Mouse (Mus musculus) MEL (cell line): Measurements from ENCODE around the gene Tsc2. TPM values are rescaled to one million over a fixed set of nuclear protein-coding genes. Genes with fewer than 3 reads are reported as not detected.

Experiments used
- DNase-seq: peaks from one replicate; pipeline ENCODE4 v3.0.0; 2011; ENCODE audit warnings: low read depth, low spot score
- H3K27ac ChIP-seq: 2 replicates; pipeline ENCODE4 v1.5.1; 2012; ENCODE audit warnings: low read depth, mild to moderate bottlenecking, control low read depth, low read length, moderate library complexity; ENCODE audit not compliant: control insufficient read depth
- H3K27me3 ChIP-seq, 2 experiments: fragments of 150-350 bp in 1 of 2; sonication (generic) in 1 of 2; 2 replicates each; pipeline ENCODE4 v1.6.1; 2012; ENCODE audit warnings: low read length in 2 of 2, mild to moderate bottlenecking in 2 of 2, improper control_type of control experiment in 1 of 2, moderate library complexity in 1 of 2; ENCODE audit not compliant: insufficient read depth in 2 of 2, control insufficient read depth in 1 of 2
- H3K36me3 ChIP-seq, 2 experiments: 2 replicates each; pipeline ENCODE4 v1.6.1; 2012 to 2014; ENCODE audit warnings: low read length in 2 of 2, improper control_type of control experiment in 1 of 2, inconsistent platforms in 1 of 2, mild to moderate bottlenecking in 1 of 2; ENCODE audit not compliant: insufficient read depth in 2 of 2, control insufficient read depth in 1 of 2
- H3K4me1 ChIP-seq, 2 experiments: fragments of 150-350 bp in 1 of 2; sonication (generic) in 1 of 2; 2 replicates each; pipeline ENCODE4 v1.6.1; 2012; ENCODE audit warnings: low read length in 2 of 2, improper control_type of control experiment in 1 of 2, mild to moderate bottlenecking in 1 of 2; ENCODE audit not compliant: insufficient read depth in 2 of 2, control insufficient read depth in 1 of 2
- H3K4me3 ChIP-seq, 2 experiments: fragments of 150-350 bp in 1 of 2; sonication (generic) in 1 of 2; 2 replicates each; pipeline ENCODE4 v1.5.1; 2012; ENCODE audit warnings: low read depth in 2 of 2, low read length in 2 of 2, mild to moderate bottlenecking in 2 of 2, moderate library complexity in 2 of 2, control low read depth in 1 of 2, improper control_type of control experiment in 1 of 2; ENCODE audit not compliant: control insufficient read depth in 1 of 2, insufficient read depth in 1 of 2
- H3K79me2 ChIP-seq: 2 replicates; pipeline ENCODE4 v1.6.1; 2012; ENCODE audit warnings: mild to moderate bottlenecking, low read length, moderate library complexity; ENCODE audit not compliant: control insufficient read depth, poor library complexity, insufficient read depth
- H3K9ac ChIP-seq: 2 replicates; pipeline ENCODE4 v1.6.1; 2012; ENCODE audit warnings: low read depth, mild to moderate bottlenecking, control low read depth, low read length, moderate library complexity; ENCODE audit not compliant: control insufficient read depth, poor library complexity, severe bottlenecking
- H3K9me3 ChIP-seq: fragments of 150-350 bp; sonication (generic); replicated peaks from 2 replicates; pipeline ENCODE4 v1.6.1; 2012; ENCODE audit warnings: mild to moderate bottlenecking, low read length, improper control_type of control experiment, moderate library complexity; ENCODE audit not compliant: insufficient read depth
- CTCF ChIP-seq, 3 experiments: IDR thresholded peaks in 2 of 3; conservative IDR thresholded peaks in 1 of 3; 2 replicates each; pipeline ENCODE4 v1.5.1; 2011 to 2012; ENCODE audit warnings: low read length in 3 of 3, low read depth in 2 of 3, mild to moderate bottlenecking in 2 of 3, improper control_type of control experiment in 1 of 3, inconsistent platforms in 1 of 3, mixed read lengths in 1 of 3, moderate library complexity in 1 of 3; ENCODE audit not compliant: control insufficient read depth in 1 of 3, insufficient read depth in 1 of 3, poor library complexity in 1 of 3, severe bottlenecking in 1 of 3
- E2F4 ChIP-seq: IDR thresholded peaks from 2 replicates; pipeline ENCODE4 v1.6.1; 2011; ENCODE audit warnings: low read depth, low read length, improper control_type of control experiment, borderline replicate concordance
- ELF1 ChIP-seq: IDR thresholded peaks from 2 replicates; pipeline ENCODE4 v1.6.1; 2014; ENCODE audit warnings: low read depth, mild to moderate bottlenecking, inconsistent platforms, low read length, improper control_type of control experiment, moderate library complexity
- ETS1 ChIP-seq: IDR thresholded peaks from 2 replicates; pipeline ENCODE4 v1.6.1; 2012; ENCODE audit warnings: low read depth, mild to moderate bottlenecking, inconsistent platforms, low read length, improper control_type of control experiment, moderate library complexity
- GATA1 ChIP-seq: IDR thresholded peaks from 2 replicates; pipeline ENCODE4 v1.6.1; 2011; ENCODE audit warnings: low read depth, low read length, improper control_type of control experiment
- HCFC1 ChIP-seq: IDR thresholded peaks from 2 replicates; pipeline ENCODE4 v1.6.1; 2012; ENCODE audit warnings: low read depth, mild to moderate bottlenecking, inconsistent platforms, low read length, improper control_type of control experiment, moderate library complexity
- KAT2A ChIP-seq: conservative IDR thresholded peaks from 2 replicates; pipeline ENCODE4 v1.6.1; 2012; ENCODE audit warnings: low read depth, low read length, improper control_type of control experiment, inconsistent platforms
- MAX ChIP-seq: IDR thresholded peaks from 2 replicates; pipeline ENCODE4 v1.6.1; 2011; ENCODE audit warnings: low read length, improper control_type of control experiment
- MAZ ChIP-seq: IDR thresholded peaks from 2 replicates; pipeline ENCODE4 v1.6.1; 2012; ENCODE audit warnings: low read depth, mild to moderate bottlenecking, inconsistent platforms, low read length, improper control_type of control experiment
- MEF2A ChIP-seq: IDR thresholded peaks from 2 replicates; pipeline ENCODE4 v1.6.1; 2014; ENCODE audit warnings: low read depth, mild to moderate bottlenecking, inconsistent platforms, low read length, improper control_type of control experiment; ENCODE audit not compliant: poor library complexity, insufficient replicate concordance, severe bottlenecking; ENCODE audit errors: extremely low read depth
- MYC ChIP-seq: IDR thresholded peaks from 2 replicates; pipeline ENCODE4 v1.6.1; 2011; ENCODE audit warnings: low read depth, mild to moderate bottlenecking, low read length, improper control_type of control experiment, moderate library complexity
- POLR2AphosphoS2 ChIP-seq: IDR thresholded peaks from 2 replicates; pipeline ENCODE4 v1.6.1; 2011; ENCODE audit warnings: low read length, improper control_type of control experiment
- SMC3 ChIP-seq: IDR thresholded peaks from 2 replicates; pipeline ENCODE4 v1.6.1; 2011; ENCODE audit warnings: low read depth, low read length, improper control_type of control experiment
- TAL1 ChIP-seq: IDR thresholded peaks from 2 replicates; pipeline ENCODE4 v1.6.1; 2012; ENCODE audit warnings: mild to moderate bottlenecking, inconsistent platforms, low read length, moderate library complexity, mixed read lengths
- TBP ChIP-seq: IDR thresholded peaks from 2 replicates; pipeline ENCODE4 v1.8.0; 2011; ENCODE audit warnings: low read depth, low read length, improper control_type of control experiment
- TCF12 ChIP-seq: IDR thresholded peaks from 2 replicates; pipeline ENCODE4 v1.6.1; 2014; ENCODE audit warnings: low read depth, mild to moderate bottlenecking, inconsistent platforms, low read length, improper control_type of control experiment, moderate library complexity
- USF1 ChIP-seq: IDR thresholded peaks from 2 replicates; pipeline ENCODE4 v1.6.1; 2014; ENCODE audit warnings: low read depth, mild to moderate bottlenecking, inconsistent platforms, low read length, improper control_type of control experiment, moderate library complexity
- USF2 ChIP-seq, 2 experiments: IDR thresholded peaks; 2 replicates each; pipeline ENCODE4 v1.6.1; 2011 to 2012; ENCODE audit warnings: improper control_type of control experiment in 2 of 2, low read length in 2 of 2, borderline replicate concordance in 1 of 2, inconsistent platforms in 1 of 2, low read depth in 1 of 2, mild to moderate bottlenecking in 1 of 2; ENCODE audit not compliant: insufficient read depth in 1 of 2
- ZC3H11A ChIP-seq: IDR thresholded peaks from 2 replicates; pipeline ENCODE4 v1.6.1; 2012; ENCODE audit warnings: low read depth, mild to moderate bottlenecking, inconsistent platforms, low read length, improper control_type of control experiment
- polyA plus RNA-seq, 2 experiments: library from polyadenylated mRNA; stranded (reverse) in 1 of 2; unstranded in 1 of 2; fragments of >175 nt in 1 of 2; fragments of >200 nt in 1 of 2; gene quantifications; 2 replicates each; pipeline versions ENCODE4 v1.2.1 to v1.2.4; 2012; ENCODE audit warnings: low replicate concordance in 2 of 2, low read depth in 1 of 2; ENCODE audit not compliant: insufficient read length in 2 of 2, insufficient read depth in 1 of 2, missing spikeins in 1 of 2
- total RNA-seq: library from RNA; depleted of rRNA; stranded (reverse); fragments of 300-350 nt; gene quantifications from 2 replicates; pipeline ENCODE4 v1.2.3, GENCODE M21; 2012

Tsc2 gene
- total and polyA plus RNA-seq, 3 experiments = 48.8 to 99.2 TPM; not detected in 1

GRCm38 (mm10) chr17:24604557-24604956 lies 27.9 kb downstream of the Tsc2 start:
- no peak overlapping the region for H3K27ac ChIP-seq
- no peaks in the 10 kb centered on the region for H3K9me3 ChIP-seq
- no peak overlapping the region for H3K9ac ChIP-seq
- H3K4me3 ChIP-seq = no peak overlapping the region
- H3K27me3 ChIP-seq = no peaks in the 10 kb centered on the region
- no peak for TF ChIP-seq USF1
- TF ChIP-seq ELF1 = no peak
- TF ChIP-seq GATA1 = no peak
- TF ChIP-seq MEF2A = no peak
- no peak for TF ChIP-seq CTCF (IDR thresholded peaks at IDR 0.05 in 2 of 3, conservative IDR thresholded peaks at IDR 0.05 in 1 of 3; ENCODE audit: control insufficient read depth in 1 of 3, insufficient read depth in 1 of 3, low read depth in 2 of 3, low read length in 3 of 3, poor library complexity in 1 of 3, severe bottlenecking in 1 of 3)
- TF ChIP-seq ZC3H11A = no peak
- no peak for TF ChIP-seq ETS1
- TF ChIP-seq SMC3 = no peak
- TF ChIP-seq E2F4 = no peak
- TF ChIP-seq MAZ = no peak
- H3K4me1 ChIP-seq = no peaks in the 10 kb centered on the region
- DNase-seq = no peak
- H3K79me2 ChIP-seq = no peaks in the 10 kb centered on the region
- H3K36me3 ChIP-seq = peaks cover 0 to 3% of the 10 kb centered on the region in 2 experiments; a peak in 1 of 4 replicates

DNA sequence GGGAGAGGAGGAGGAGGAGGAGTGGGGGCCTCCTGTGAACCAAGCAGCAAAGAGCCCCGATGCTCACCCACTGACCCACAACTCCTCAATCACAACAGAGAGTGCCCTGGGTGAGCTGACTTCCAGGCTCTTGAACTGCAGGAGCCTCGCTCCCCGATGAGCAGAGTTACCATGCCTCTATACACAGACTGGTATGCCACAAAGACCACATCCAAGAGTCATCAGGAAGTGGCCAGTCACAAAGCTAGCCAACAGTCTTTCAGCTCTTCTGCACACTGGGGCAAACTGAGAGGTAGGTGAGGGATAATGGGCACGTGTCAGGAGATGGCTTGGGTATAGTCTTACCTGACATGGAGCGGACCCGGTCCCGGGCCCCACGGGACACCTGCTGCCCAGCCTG lies 28.5 kb downstream of the Tsc2 start:
- H3K4me1 ChIP-seq = no peaks in the 10 kb centered on the region
- no peak overlapping the region for H3K27ac ChIP-seq
- no peaks in the 10 kb centered on the region for H3K27me3 ChIP-seq
- no peak for DNase-seq
- TF ChIP-seq TBP = no peak
- TF ChIP-seq USF2 (IDR thresholded peaks at IDR 0.05; ENCODE audit: borderline replicate concordance in 1 of 2, insufficient read depth in 1 of 2, low read depth in 1 of 2, low read length in 2 of 2) = no peak
- no peak for TF ChIP-seq POLR2AphosphoS2
- TF ChIP-seq KAT2A = no peak
- TF ChIP-seq TCF12 = no peak
- TF ChIP-seq, all 39 proteins: peak for 0
- Histone ChIP-seq H3K79me2 (no peaks in the 10 kb centered on the region), H3K9me3 (no peaks in the 10 kb centered on the region), H3K36me3 (peaks cover 0 to 3% of the 10 kb centered on the region in 2 experiments; a peak in 1 of 4 replicates), H3K4me3 (no peak overlapping the region), H3K9ac (no peak overlapping the region)

DNA sequence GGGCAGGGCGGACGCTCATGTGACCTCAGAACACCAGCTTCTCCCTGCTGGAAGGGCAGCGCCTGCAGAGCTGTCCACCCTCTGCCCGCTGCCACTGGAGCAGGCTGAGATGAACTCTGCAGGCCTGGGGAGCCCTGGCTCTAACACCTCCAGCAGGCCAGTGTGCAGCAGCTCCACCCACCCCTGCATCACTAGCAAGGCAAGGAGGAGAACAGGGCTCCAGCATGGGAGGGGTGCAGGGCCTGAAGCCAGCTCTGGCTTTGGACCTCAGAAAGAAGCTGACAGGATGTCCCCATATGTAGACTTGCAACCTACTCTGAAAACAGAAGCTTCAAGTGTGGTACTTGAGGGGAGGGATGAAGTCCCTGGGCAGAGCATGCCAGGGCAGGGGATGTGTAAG lies 31.9 kb downstream of the Tsc2 start:
- Histone ChIP-seq H3K9ac (no peak overlapping the region), H3K9me3 (no peaks in the 10 kb centered on the region), H3K27ac (no peak overlapping the region), H3K27me3 (no peaks in the 10 kb centered on the region), H3K4me3 (no peak overlapping the region), H3K79me2 (no peaks in the 10 kb centered on the region), H3K36me3 (peaks cover 0 to 5% of the 10 kb centered on the region in 2 experiments; a peak in 2 of 4 replicates)
- TF ChIP-seq TBP (no peak), MAX (no peak), MYC (no peak), HCFC1 (no peak), TAL1 (no peak)
- TF ChIP-seq, all 39 proteins: peak for 0
- no peaks in the 10 kb centered on the region for H3K4me1 ChIP-seq
- DNase-seq = no peak
